Mouse (Mus musculus) liver, postnatal 0 days (tissue): ENCODE measurements around the gene Mki67.

Source experiments
- CTCF ChIP-seq: sonication (generic); IDR thresholded peaks from 2 replicates; pipeline ENCODE4 v1.5.1; 2016; ENCODE audit warnings: antibody characterized with exemption, low read depth
- EP300 ChIP-seq: IDR thresholded peaks from 2 replicates; pipeline ENCODE4 v1.6.1; 2016; ENCODE audit warnings: antibody characterized with exemption, low read depth, mild to moderate bottlenecking

DNA sequence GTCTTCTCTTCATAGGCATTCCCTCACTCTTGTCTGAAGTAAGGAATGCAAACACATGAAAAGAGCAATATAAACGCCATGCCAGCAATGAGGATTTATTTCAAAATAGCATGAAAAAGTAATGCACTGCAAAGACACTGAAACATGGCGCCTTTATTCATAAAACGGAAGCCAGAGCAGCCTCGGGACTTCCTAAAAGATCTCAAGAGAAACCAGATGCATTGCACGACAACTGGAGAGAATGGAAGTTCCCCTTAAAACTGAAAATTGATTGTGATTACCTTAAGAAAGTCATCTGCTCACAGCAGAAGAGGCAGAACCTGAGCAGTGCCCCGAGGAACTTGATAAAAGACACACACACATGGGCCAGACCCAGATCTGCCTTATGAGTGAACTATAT is 10.4 kb downstream of the Mki67 start:
- TF ChIP-seq CTCF, result no peak
- no peak for TF ChIP-seq EP300
